Mouse (Mus musculus) left cerebral cortex, adult 8-10 months (tissue): ENCODE results near the gene Mindy4b-ps. TPM values are rescaled to one million over a fixed set of nuclear protein-coding genes. Genes with fewer than 3 reads are reported as not detected.

Source experiments
- DNase-seq, 2 experiments: peaks; one replicate each; pipeline ENCODE4 v3.0.0; 2022; ENCODE audit warnings: low spot score in 2 of 2
- total RNA-seq, 4 experiments: library from RNA; stranded (reverse); gene quantifications; 2 replicates each; pipeline ENCODE4 v1.2.4; 2022

Gene Mindy4b-ps
- total RNA-seq, 4 experiments from 2014 or later: 2.3 to 3.6 (median 2.4) TPM

- DNase-seq: peak; percentile 43 to 72
Observed at GRCm38 (mm10) chr3:58785863-58786262, 36.2 kb downstream of the Mindy4b-ps start.

- no peak for DNase-seq
Observed at GRCm38 (mm10) chr3:58784219-58785092, 37.7 kb downstream of the Mindy4b-ps start.

- DNase-seq: no peak
Observed at GRCm38 (mm10) chr3:58783602-58784218, 38.4 kb downstream of the Mindy4b-ps start.

- no peak for DNase-seq
Observed at GRCm38 (mm10) chr3:58756429-58756828, 65.7 kb downstream of the Mindy4b-ps start.

GRCm38 (mm10) chr3:58755769-58756168 lies 66.3 kb downstream of the Mindy4b-ps start:
- DNase-seq: no peak

GRCm38 (mm10) chr3:58754361-58754760 lies 67.8 kb downstream of the Mindy4b-ps start:
- DNase-seq: no peak

GRCm38 (mm10) chr3:58751818-58752620 lies 70.1 kb downstream of the Mindy4b-ps start:
- DNase-seq: no peak

GRCm38 (mm10) chr3:58748724-58749123 lies 73.4 kb downstream of the Mindy4b-ps start:
- no peak for DNase-seq

- DNase-seq: no peak
Observed at GRCm38 (mm10) chr3:58747924-58748323, 74.2 kb downstream of the Mindy4b-ps start.

GRCm38 (mm10) chr3:58739536-58739935 lies 82.6 kb downstream of the Mindy4b-ps start:
- no peak for DNase-seq

Other genes starting within 250 kb of the Mindy4b-ps start
- 100 to 1,000 TPM; 136 to 142 (median 137) TPM for gene Selenot, start 245.7 kb downstream of the Mindy4b-ps start, total RNA-seq
- gene Erich6, start 185.1 kb downstream of the Mindy4b-ps start, total RNA-seq: 1 to 10 TPM; 1.0 to 1.9 (median 1.5) TPM
- 10 to 100 TPM; 13.7 to 17.1 (median 16.5) TPM for gene Siah2, start 129.9 kb downstream of the Mindy4b-ps start, total RNA-seq
- 1 to 10 TPM in 1 of 4 experiments, under 1 TPM in 3; 0.63 to 1.3 (median 0.85) TPM for gene Clrn1, start 63.0 kb upstream of the Mindy4b-ps start, total RNA-seq
- gene Med12l, start 183.5 kb upstream of the Mindy4b-ps start, total RNA-seq: 10 to 100 TPM; 46.1 to 52.7 (median 49.1) TPM